In the genomic region with DNA sequence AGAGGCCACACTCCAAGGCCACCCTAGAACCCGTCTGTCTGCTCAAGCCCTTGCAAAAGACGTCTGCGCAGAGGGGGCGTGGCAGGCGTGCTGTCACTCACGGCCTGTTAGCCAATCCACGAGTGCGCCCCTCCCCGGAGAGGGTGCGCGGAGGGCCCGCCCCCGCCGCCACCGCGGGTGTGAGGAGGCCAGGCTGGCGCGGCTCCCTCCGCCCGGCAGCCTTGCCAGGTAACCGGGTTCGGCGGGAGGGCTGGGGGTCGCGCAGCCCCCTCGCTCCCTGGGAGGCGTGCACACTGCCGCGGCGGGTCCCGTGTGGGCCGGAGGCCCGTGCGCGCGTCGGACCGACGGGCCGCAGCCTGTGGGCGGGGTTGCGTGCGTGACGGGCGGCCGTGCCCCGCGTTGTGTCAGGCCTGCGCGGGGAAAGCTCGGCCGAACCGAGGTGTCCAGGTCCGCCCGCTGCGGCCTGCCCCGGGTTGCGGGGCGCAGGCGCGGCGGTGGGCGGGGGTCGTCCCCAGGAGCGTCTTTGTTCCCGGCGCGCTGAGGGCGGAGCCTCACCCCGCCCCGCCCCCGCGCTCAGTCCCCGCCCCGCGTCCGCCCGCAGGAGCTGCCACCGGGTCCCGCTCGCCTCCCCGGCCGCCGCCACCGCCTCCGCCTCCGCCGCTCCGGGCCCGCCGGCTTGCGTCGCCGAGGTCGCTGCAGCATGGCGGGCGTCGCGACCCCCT, we compare ENCODE assay signal across 8 mouse cellular contexts. TPM values are rescaled to one million over a fixed set of nuclear protein-coding genes. Genes with fewer than 3 reads are reported as not detected.
DNase-seq lines count a peak whose midpoint lies in the region; ATAC-seq lines count a peak whose summit lies in the region.

TSS of gene Plcg1 (plus strand) at position 184 of the 722 bp plus-strand sequence.

- no peaks in the 10 kb centered on the region for H3K27me3 ChIP-seq in hindbrain, embryonic 11.5 days (ENCODE audit: control insufficient read depth, insufficient read depth, low read length)

- peak within 1 kb of the TSS; percentile 90 for H3K4me3 ChIP-seq in hindbrain, embryonic 11.5 days (ENCODE audit: low read depth, low read length)

- peak within 1 kb of the TSS; percentile 95 for H3K27ac ChIP-seq in hindbrain, embryonic 11.5 days (ENCODE audit: low read depth, low read length)

- no peaks in the 10 kb centered on the region for H3K9me3 ChIP-seq in hindbrain, embryonic 11.5 days (ENCODE audit: control insufficient read depth, low read length)

- peak within 1 kb of the TSS; percentile 98 for H3K9ac ChIP-seq in hindbrain, embryonic 11.5 days (ENCODE audit: low read depth, low read length)

- peaks cover 6% of the 10 kb centered on the region; the same call in 1 of the 2 replicates for H3K36me3 ChIP-seq in hindbrain, embryonic 11.5 days (ENCODE audit: control insufficient read depth, insufficient read depth, low read length)

- peaks cover 7% of the 10 kb centered on the region; the same call in 1 of the 2 replicates for H3K4me1 ChIP-seq in hindbrain, embryonic 11.5 days (replicated peaks; ENCODE audit: control insufficient read depth, insufficient read depth, low read length)

- DNase-seq in MN1 (ENCODE audit: low spot score): peak; percentile 93
- DNase-seq in cerebellum, adult 9-10 months: peak; percentile 96
- DNase-seq in frontal cortex, adult 2 months (ENCODE audit: extremely low spot score in 1 of 2, low spot score in 1 of 2): peak; percentile 87 to 96
- peak; percentile 97 for DNase-seq in hindbrain, embryonic 11.5 days (ENCODE audit: low spot score)
- peak; percentile 91 to 95 for DNase-seq in layer of hippocampus, postnatal 14 days (ENCODE audit: low spot score in 2 of 2)
- DNase-seq in lung, postnatal 14 days: peak; percentile 96
- DNase-seq in retina, adult 2 months (ENCODE audit: low read depth, low spot score): peak; percentile 80
- DNase-seq in thymus, postnatal 36 days: peak; percentile 94 to 96

- ATAC-seq in hindbrain, embryonic 11.5 days (ENCODE audit: low FRiP score): peak; percentile 96

- under 1% methylated on average over 66 of the region's 99 CpGs for WGBS in hindbrain, embryonic 11.5 days

- peak within 1 kb of the TSS; percentile 91 for H3K4me2 ChIP-seq in hindbrain, embryonic 11.5 days (replicated peaks; ENCODE audit: low read depth, low read length)

RNA-seq across cellular contexts. Expression of gene Plcg1, which starts in this region (rescaled TPM):
- polyA plus RNA-seq in frontal cortex, adult 2 months (2012; rRNA removed): 81.3 and 91.3 TPM in 2 replicates
- polyA plus RNA-seq in hindbrain, embryonic 11.5 days (2014; fragmentation: Nextera tagmentation; extraction: Ambion mirVana): 67.8 and 73.3 TPM in 2 replicates
- 100 to 1,000 TPM; 109 to 114 TPM for total RNA-seq in layer of hippocampus, postnatal 14 days (2021)

Comparison
In these comparisons a context has a peak if more than half of its experiments do, and no peak if none do; other contexts are left out.
1. Peak in every context shown above with its lines: DNase-seq, ATAC-seq, H3K4me3 ChIP-seq and H3K27ac ChIP-seq.